Mouse (Mus musculus): ENCODE measurements around the gene Samd4b. TPM values are rescaled to one million over a fixed set of nuclear protein-coding genes. Genes with fewer than 3 reads are reported as not detected.
A peak's percentile ranks its signal among the peaks of the same experiment; 100 is the strongest.
"Not testable (repeated sequence)": the region's sequence is repeated elsewhere in the genome, so short reads cannot be mapped to it uniquely, and the experiment has no call there.

The Samd4b gene
- polyA plus RNA-seq, 1 experiment from 2014 or later, result 34.1 TPM

DNA sequence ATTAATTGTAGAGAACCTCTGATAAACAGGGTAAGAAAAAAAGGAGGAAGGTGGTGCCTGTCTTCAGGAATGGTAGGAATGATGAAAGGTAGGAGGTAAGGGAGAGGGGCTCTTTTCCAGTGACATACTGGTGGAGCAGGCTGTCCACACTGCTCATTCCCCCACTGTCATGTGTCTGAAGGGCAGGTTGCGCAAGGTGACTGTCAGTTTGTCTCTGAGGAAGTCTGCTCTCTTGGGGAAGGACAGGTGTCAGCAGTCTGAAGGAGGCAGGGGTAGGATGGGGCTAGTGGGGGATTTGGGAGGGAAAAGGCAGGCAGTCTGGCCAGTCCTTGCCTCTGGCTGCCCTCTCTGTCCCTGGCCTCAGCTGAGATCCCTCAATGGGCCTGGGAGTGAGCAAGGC is 196.9 kb downstream of the Samd4b start:
- Histone ChIP-seq H3K27ac (replicated peaks) (no peak overlapping the region), H3K36me3 (peaks cover 91% of the 10 kb centered on the region), H3K9me3 (no peaks in the 10 kb centered on the region), H3K4me3 (no peak overlapping the region), H3K27me3 (no peaks in the 10 kb centered on the region), H3K9ac (replicated peaks) (no peak overlapping the region), H3K4me2 (replicated peaks) (no peak overlapping the region), H3K4me1 (no peaks in the 10 kb centered on the region)
- ATAC-seq (ENCODE audit: low FRiP score, low read depth), result no peak
- WGBS, result 90% methylated on average over 1 of the region's 1 CpGs

DNA sequence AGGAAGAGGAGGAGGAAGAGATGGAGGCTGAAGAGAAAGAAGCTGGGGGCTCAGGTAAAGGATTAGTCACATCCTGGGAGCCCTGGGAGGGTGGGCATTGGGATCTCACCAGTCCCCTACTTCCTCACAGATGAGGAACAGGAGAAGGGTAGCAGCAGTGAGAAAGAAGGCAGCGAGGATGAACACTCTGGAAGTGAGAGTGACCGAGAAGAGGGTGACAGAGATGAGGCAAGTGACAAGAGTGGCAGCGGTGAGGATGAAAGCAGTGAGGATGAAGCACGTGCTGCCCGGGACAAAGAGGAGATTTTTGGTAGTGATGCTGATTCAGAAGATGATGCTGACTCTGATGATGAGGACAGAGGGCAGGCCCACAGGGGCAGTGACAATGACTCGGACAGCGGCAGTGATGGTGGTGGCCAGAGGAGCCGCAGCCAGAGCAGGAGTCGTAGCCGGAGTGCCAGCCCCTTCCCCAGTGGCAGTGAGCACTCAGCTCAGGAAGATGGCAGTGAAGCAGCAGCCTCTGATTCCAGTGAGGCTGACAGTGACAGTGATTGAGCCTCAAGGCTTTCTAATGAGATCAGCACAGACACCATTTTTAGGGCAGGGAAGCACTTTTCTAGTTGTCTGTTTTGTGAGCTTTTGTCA is 199.1 kb downstream of the Samd4b start:
- H3K36me3 ChIP-seq, result peaks cover 83% of the 10 kb centered on the region
- peaks cover 2% of the 10 kb centered on the region for H3K4me1 ChIP-seq
- WGBS, result 91% methylated on average over 10 of the region's 10 CpGs

DNA sequence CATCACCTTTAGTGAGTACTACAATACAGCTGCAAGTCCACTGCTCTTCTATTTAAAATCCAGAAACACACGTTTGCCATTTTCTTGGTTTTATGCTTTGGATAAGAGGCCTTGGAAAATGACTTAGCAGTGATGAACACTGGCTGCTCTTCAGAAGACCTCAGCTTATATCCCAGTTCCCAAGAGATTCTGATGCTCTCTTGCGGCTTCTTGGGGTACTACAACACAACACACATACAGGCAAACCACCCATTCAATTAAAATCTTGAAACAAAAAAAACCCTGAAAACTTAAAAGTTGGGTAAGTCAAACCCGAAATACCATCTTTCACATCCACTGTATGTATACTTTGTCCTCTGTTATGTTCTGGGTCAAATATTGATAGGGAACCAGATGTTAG is 199.9 kb downstream of the Samd4b start:
- 66% methylated on average over 3 of the region's 3 CpGs for WGBS
- ATAC-seq (ENCODE audit: low FRiP score, low read depth), result no peak
- Histone ChIP-seq H3K36me3 (peaks cover 75% of the 10 kb centered on the region), H3K4me2 (replicated peaks) (no peak overlapping the region), H3K27me3 (no peaks in the 10 kb centered on the region), H3K9ac (replicated peaks) (no peak overlapping the region), H3K4me3 (no peak overlapping the region), H3K9me3 (no peaks in the 10 kb centered on the region), H3K27ac (replicated peaks) (no peak overlapping the region), H3K4me1 (peaks cover 8% of the 10 kb centered on the region)

More for the DNA sequence above, 199.1 kb downstream of the Samd4b start:
- Histone ChIP-seq H3K9me3 (no peaks in the 10 kb centered on the region), H3K4me2 (replicated peaks) (no peak overlapping the region), H3K27ac (replicated peaks) (no peak overlapping the region), H3K27me3 (no peaks in the 10 kb centered on the region), H3K4me3 (no peak overlapping the region), H3K9ac (replicated peaks) (no peak overlapping the region)
- ATAC-seq (ENCODE audit: low FRiP score, low read depth), result no peak

DNA sequence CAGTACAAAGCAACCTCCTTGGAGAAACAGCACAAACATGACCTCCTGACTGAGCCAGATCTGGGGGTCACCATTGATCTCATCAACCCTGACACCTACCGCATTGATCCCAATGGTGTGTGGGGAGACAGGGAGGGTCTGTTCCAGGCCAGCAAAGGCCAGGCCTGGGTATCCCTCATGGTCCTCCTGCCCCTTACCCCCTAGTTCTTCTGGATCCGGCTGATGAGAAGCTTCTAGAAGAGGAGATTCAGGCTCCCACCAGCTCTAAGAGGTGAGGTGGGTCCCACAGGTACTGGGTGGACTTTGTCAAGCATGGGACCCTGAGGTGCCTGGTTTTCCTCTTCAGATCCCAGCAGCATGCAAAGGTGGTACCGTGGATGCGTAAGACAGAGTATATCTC is 202.5 kb downstream of the Samd4b start:
- no peak for ATAC-seq (ENCODE audit: low FRiP score, low read depth)
- Histone ChIP-seq H3K36me3 (peaks cover 51% of the 10 kb centered on the region), H3K4me1 (peaks cover 16% of the 10 kb centered on the region), H3K27ac (replicated peaks) (no peak overlapping the region), H3K9ac (replicated peaks) (no peak overlapping the region), H3K4me3 (no peak overlapping the region), H3K27me3 (no peaks in the 10 kb centered on the region), H3K4me2 (replicated peaks) (no peak overlapping the region), H3K9me3 (no peaks in the 10 kb centered on the region)
- 97% methylated on average over 4 of the region's 4 CpGs for WGBS

DNA sequence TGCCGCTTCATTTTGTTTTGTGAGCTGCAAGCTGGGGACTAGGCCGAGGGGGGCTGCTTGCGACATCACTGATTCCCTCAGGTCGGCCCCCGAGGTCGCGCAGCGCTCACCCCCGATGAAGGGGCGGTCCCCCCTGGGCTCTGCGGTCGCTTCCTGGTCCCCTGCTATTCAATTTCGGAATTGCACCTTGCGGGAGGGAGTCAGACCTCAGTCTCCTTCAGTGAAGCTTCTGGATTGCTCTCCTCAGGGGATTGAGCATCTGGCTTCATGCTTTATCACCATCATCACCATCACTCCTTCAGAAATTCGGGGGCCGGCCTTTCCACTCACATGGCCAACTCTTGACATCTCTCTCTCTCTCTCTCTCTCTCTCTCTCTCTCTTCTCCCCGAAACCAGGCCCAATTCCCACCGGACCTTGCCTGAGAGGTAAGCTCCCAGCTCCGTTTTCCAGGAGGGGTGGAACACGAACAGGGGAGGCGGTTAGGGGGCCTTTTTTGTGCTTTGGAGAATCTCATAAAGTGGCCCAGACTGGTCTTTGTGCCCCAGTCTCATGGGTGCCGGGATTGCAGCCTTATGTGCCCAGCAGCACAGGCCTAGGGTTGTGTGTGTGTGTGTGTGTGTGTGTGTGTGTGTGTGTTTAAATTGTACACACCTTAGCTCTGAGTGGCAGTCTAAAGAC is 204.5 kb downstream of the Samd4b start:
- peak overlapping the region; percentile 80 for H3K27ac ChIP-seq (replicated peaks)
- WGBS, result 7% methylated on average over 22 of the region's 22 CpGs
- peaks cover 52% of the 10 kb centered on the region for H3K36me3 ChIP-seq
- H3K4me3 ChIP-seq, result peak overlapping the region; percentile 94
- H3K9me3 ChIP-seq, result no peaks in the 10 kb centered on the region
- no peak for ATAC-seq (ENCODE audit: low FRiP score, low read depth)
- H3K4me1 ChIP-seq, result peaks cover 16% of the 10 kb centered on the region
- no peaks in the 10 kb centered on the region for H3K27me3 ChIP-seq
- peak overlapping the region; percentile 97 for H3K4me2 ChIP-seq (replicated peaks)
- peak overlapping the region; percentile 92 for H3K9ac ChIP-seq (replicated peaks)

DNA sequence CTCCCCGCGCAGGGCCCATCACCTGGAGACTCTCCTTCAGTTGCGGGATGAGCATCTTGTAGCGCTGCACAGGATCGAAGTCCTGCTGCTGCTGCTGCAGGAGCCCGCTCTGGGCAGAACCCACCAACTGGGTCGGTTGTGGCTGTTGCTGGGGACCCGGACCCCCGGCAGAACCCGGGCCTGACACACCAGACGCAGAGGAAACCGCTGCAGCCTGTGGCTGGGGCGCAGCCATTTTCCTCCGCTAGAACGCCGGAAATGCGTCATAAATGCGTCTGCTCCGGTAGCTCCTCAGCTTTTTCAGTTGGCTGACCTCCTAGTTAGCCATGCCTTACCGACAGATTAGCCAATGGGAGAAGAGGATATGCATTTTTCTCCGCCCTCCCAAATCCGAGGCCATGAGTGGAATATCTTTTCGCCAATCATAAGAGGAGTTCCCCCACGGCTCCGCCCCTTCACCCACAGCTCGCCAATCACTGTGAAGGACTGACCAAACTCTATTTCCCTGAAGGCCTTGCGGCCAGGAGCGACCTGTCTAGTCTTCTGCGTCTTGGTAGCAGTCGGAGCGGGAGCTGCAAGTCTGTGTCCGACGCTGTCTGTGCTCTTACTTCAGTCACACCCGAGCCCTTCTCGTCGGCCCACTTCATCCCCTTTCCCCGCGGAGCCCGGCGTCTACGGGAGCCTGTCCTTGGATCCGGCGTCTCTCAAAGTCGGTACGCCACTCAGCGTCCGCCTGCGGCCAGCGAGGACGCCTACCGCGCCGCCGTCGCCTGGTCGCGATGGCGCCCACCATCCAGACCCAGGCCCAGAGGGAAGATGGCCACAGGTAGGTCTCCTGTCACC is 205.3 kb downstream of the Samd4b start, which contains the start of the genes Med29 and Paf1:
TSS of gene Med29 (minus strand) at position 280 of the 843 bp plus-strand sequence.
TSS of gene Paf1 (plus strand) at position 523 of the 843 bp plus-strand sequence.
- Histone ChIP-seq H3K9me3 (no peaks in the 10 kb centered on the region), H3K4me3 (peak within 1 kb of the TSS; percentile 94), H3K4me1 (peaks cover 16% of the 10 kb centered on the region), H3K27ac (replicated peaks) (peak within 1 kb of the TSS; percentile 80), H3K36me3 (peaks cover 53% of the 10 kb centered on the region), H3K27me3 (no peaks in the 10 kb centered on the region), H3K4me2 (replicated peaks) (peak within 1 kb of the TSS; percentile 97), H3K9ac (replicated peaks) (peak within 1 kb of the TSS; percentile 92)
- ATAC-seq (ENCODE audit: low FRiP score, low read depth), result peak; percentile 99
- under 1% methylated on average over 58 of the region's 58 CpGs for WGBS

DNA sequence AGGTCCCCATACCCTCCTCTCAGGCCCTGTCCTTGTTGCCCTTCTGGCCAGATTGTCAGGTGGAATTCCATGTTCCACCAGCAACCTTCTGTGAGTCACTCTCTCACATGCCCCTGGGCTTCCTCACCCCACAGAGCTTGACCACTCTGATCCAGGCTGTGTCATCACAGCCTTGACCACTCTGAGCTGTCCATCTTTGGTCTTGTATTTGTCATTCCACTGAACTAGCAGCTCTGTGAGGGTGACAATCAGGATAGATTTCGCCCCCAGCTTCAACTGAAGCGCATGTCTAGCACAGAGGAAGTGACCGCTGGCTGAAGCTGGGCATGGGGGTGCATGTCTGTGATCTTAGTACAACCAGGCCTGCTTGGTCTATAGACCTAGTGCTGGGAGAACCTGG is 207.6 kb downstream of the Samd4b start:
- 97% methylated on average over 3 of the region's 3 CpGs for WGBS
- H3K27me3 ChIP-seq, result no peaks in the 10 kb centered on the region
- no peak for ATAC-seq (ENCODE audit: low FRiP score, low read depth)
- no peak overlapping the region for H3K27ac ChIP-seq (replicated peaks)
- no peak overlapping the region for H3K4me3 ChIP-seq
- no peak overlapping the region for H3K4me2 ChIP-seq (replicated peaks)
- no peaks in the 10 kb centered on the region for H3K9me3 ChIP-seq
- peaks cover 16% of the 10 kb centered on the region for H3K4me1 ChIP-seq
- H3K36me3 ChIP-seq, result peaks cover 47% of the 10 kb centered on the region
- no peak overlapping the region for H3K9ac ChIP-seq (replicated peaks)

DNA sequence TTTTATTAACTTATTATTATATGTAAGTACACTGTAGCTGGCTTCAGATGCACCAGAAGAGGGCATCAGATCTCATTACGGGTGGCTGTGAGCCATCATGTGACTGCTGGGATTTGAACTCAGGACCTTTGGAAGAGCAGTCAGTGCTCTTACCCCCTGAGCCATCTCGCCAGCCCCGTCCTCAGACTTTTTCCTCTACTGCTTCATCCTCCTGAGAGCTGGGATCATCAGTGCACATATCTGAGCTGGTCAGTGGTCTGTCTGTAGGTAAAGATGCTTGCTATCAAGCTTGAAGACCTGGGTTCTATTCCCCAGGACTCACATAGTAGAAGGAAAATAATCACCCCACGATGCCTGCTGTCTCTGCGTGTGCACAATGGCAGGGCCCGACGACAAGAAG is 210.6 kb downstream of the Samd4b start:
- H3K4me1 ChIP-seq, result peaks cover 17% of the 10 kb centered on the region
- H3K4me2 ChIP-seq (replicated peaks); ATAC-seq (ENCODE audit: low FRiP score, low read depth); H3K4me3 ChIP-seq; H3K27ac ChIP-seq (replicated peaks); H3K9me3 ChIP-seq; H3K9ac ChIP-seq (replicated peaks); H3K27me3 ChIP-seq: not testable (repeated sequence)
- 90% methylated on average over 7 of the region's 7 CpGs for WGBS
- H3K36me3 ChIP-seq, result peaks cover 44% of the 10 kb centered on the region

DNA sequence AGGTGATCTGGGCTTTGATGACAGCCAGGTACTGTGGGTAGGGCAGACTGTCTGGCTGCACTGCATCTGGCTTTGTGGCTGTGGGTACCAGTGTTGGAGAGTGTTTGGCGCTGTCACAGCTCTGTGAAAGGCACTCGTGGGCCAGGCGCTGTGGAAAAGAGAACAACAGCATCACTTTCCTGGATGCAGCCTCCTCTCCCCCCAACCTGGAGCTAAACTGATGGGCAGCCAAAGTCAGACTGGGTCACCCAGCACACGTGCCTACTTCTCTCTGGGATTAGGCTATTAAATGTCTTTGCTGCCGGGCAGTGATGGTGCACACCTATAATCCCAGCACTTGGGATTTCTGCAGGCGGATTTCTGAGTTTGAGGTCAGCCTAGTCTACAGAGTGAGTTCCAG is 211.1 kb downstream of the Samd4b start:
- not testable (repeated sequence) for H3K4me3 ChIP-seq; H3K9ac ChIP-seq (replicated peaks); H3K27ac ChIP-seq (replicated peaks); ATAC-seq (ENCODE audit: low FRiP score, low read depth); H3K9me3 ChIP-seq; H3K27me3 ChIP-seq; H3K4me2 ChIP-seq (replicated peaks)
- WGBS, result 87% methylated on average over 6 of the region's 6 CpGs
- Histone ChIP-seq H3K36me3 (peaks cover 44% of the 10 kb centered on the region), H3K4me1 (peaks cover 22% of the 10 kb centered on the region)

DNA sequence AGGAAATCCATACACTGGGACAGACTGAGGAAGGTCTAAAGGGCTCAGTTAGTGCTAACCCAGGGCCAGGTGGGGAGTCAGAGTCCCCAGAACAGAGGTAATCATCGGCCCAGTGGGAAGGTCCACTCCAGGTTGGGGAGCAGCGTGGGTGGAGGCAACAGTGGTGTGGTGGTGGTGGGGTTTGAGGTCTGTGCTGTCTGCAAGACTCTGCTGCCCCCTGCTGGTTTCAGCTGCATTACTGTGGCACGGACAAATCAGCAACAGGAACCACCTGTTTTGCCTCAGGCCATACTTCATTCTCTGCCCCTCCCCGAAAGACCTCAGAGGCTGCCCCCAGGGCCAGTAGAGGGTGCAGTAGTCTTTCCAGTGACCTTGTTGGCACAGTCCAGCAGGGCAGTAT is 211.5 kb downstream of the Samd4b start:
- H3K36me3 ChIP-seq, result peaks cover 44% of the 10 kb centered on the region
- peaks cover 22% of the 10 kb centered on the region for H3K4me1 ChIP-seq
- no peaks in the 10 kb centered on the region for H3K9me3 ChIP-seq
- no peak overlapping the region for H3K9ac ChIP-seq (replicated peaks)
- ATAC-seq (ENCODE audit: low FRiP score, low read depth), result peak; percentile 47; the same call in 1 of the 2 replicates
- no peak overlapping the region for H3K4me3 ChIP-seq
- no peak overlapping the region for H3K4me2 ChIP-seq (replicated peaks)
- 29% methylated on average over 4 of the region's 4 CpGs for WGBS
- no peak overlapping the region for H3K27ac ChIP-seq (replicated peaks)
- no peaks in the 10 kb centered on the region for H3K27me3 ChIP-seq

DNA sequence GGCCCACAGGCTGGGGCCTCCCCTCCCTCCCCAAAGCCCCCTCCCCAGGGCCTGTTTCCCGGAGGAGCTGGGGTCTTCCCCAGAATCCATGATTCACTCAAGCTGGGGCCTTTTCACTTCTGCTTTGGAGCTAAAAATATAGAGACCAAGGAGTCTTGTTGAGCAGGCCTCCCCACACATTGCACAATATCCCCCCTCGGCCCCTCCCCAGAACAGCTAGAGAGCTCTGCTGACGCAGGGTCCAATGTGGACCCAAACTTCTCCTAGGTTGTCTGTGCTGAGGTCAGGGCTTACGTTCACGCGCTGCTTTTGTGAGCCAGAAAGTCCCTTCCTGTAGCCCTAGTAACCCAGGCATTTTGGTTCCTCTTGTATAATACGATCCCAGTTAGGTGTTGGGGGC is 211.9 kb downstream of the Samd4b start:
- ATAC-seq (ENCODE audit: low FRiP score, low read depth), result no peak
- H3K4me1 ChIP-seq, result peaks cover 23% of the 10 kb centered on the region
- H3K9ac ChIP-seq (replicated peaks), result no peak overlapping the region
- peaks cover under 1% of the 10 kb centered on the region; the same call in 1 of the 2 replicates for H3K27me3 ChIP-seq
- H3K27ac ChIP-seq (replicated peaks), result no peak overlapping the region
- WGBS, result 87% methylated on average over 7 of the region's 7 CpGs
- no peak overlapping the region for H3K4me3 ChIP-seq
- peaks cover 44% of the 10 kb centered on the region for H3K36me3 ChIP-seq
- H3K9me3 ChIP-seq, result no peaks in the 10 kb centered on the region
- no peak overlapping the region for H3K4me2 ChIP-seq (replicated peaks)

DNA sequence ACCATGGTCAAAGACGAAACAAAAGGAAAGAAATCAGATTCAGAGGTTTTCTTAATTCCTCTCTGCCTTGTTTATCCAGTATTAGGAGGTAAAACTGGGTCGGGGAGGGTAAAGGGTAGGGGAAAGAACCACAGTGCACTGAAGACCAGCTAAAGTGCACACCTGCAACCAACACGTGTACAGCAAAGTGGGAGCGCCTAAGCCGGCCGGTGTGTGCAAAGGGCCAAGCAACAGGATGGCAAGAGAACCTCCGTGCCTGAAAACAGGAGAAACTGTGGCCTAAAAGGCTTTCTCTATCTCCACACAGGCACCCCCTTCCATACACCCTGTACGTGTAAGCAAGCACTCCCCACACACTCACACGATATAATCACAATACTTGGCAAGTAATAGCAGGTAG is 212.7 kb downstream of the Samd4b start:
- Histone ChIP-seq H3K4me2 (replicated peaks) (no peak overlapping the region), H3K9ac (replicated peaks) (no peak overlapping the region), H3K4me1 (peaks cover 29% of the 10 kb centered on the region), H3K36me3 (peaks cover 39% of the 10 kb centered on the region), H3K27me3 (peaks cover 3% of the 10 kb centered on the region; the same call in 1 of the 2 replicates), H3K4me3 (no peak overlapping the region), H3K9me3 (no peaks in the 10 kb centered on the region), H3K27ac (replicated peaks) (no peak overlapping the region)
- ATAC-seq (ENCODE audit: low FRiP score, low read depth), result no peak
- 92% methylated on average over 9 of the region's 9 CpGs for WGBS

Data from midbrain, embryonic 12.5 days (tissue).